Mouse (Mus musculus) cortical plate, adult 2 months (tissue): ENCODE data around the gene Tnfrsf1a.

Experiments used
- CTCF ChIP-seq: fragments of 200-500 bp; IDR thresholded peaks from 2 replicates; pipeline ENCODE4 v1.5.1; 2011; ENCODE audit warnings: mild to moderate bottlenecking, control low read depth, low read length; ENCODE audit not compliant: insufficient read depth; ENCODE audit errors: extremely low read depth
- POLR2A ChIP-seq: fragments of 200-500 bp; IDR thresholded peaks from 2 replicates; pipeline ENCODE4 v1.6.1; 2011; ENCODE audit warnings: mild to moderate bottlenecking, low read length, control low read depth; ENCODE audit not compliant: insufficient read depth; ENCODE audit errors: extremely low read depth

- TF ChIP-seq POLR2A, result no peak
- no peak for TF ChIP-seq CTCF
Observed at GRCm38 (mm10) chr6:125360846-125361245, 11.7 kb downstream of the Tnfrsf1a start.
